Mouse (Mus musculus): Measurements from ENCODE around the gene Gm20388.

DNA sequence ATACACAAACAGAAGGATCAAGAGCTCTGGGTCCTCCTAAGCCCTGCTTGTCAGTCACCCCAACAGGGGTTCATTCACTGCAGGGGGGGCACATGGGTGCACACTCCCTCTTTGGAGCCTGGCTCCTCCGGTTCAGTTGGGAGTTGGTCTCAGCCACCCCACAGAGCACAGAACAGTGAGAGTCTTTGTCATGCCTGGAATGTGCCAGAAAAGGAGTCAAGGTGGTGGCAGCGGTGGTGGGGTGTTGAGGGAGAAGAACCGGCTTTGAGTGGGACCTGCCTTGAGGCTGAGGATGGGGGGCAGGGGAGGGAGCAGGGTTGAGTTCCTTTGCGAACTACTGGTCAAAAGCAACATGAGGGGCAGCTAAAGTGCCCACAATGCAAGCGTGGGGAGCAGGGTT, 719.4 kb downstream of the Gm20388 start:
- TF ChIP-seq CTCF (IDR thresholded peaks at IDR 0.05; ENCODE audit: low read depth): no peak
- TF ChIP-seq EP300 (IDR thresholded peaks at IDR 0.05; ENCODE audit: low read depth): no peak

Data from liver, embryonic 14.5 days (tissue).